Mouse (Mus musculus) gastrocnemius, adult 2 months (tissue): ENCODE measurements around the gene Hspb9. TPM values are rescaled to one million over a fixed set of nuclear protein-coding genes. Genes with fewer than 3 reads are reported as not detected.

Source experiments
- DNase-seq: peaks from one replicate; pipeline ENCODE4 v3.0.0; 2022
- H3K27ac ChIP-seq: fragments of 200-600 bp; 2 replicates; pipeline ENCODE4 v1.8.1; 2022; ENCODE audit warnings: mild to moderate bottlenecking
- H3K4me3 ChIP-seq: fragments of 200-600 bp; 2 replicates; pipeline ENCODE4 v1.8.1; 2022; ENCODE audit warnings: mild to moderate bottlenecking, moderate library complexity
- CTCF ChIP-seq: fragments of 200-600 bp; IDR thresholded peaks from 2 replicates; pipeline ENCODE4 v1.8.1; 2022; ENCODE audit warnings: antibody characterized with exemption, mild to moderate bottlenecking, moderate library complexity
- intact Hi-C: fragments of 180-260 bp; cut with DNase I; formaldehyde crosslinking; loops from one replicate; pipeline ENCODE4 v1.15.1; 2025
- total RNA-seq, 2 experiments: library from RNA; stranded (reverse); gene quantifications; 2 replicates each; pipeline ENCODE4 v1.2.3; 2021

The Hspb9 gene
- total RNA-seq, 2 experiments from 2014 or later = not detected

DNA sequence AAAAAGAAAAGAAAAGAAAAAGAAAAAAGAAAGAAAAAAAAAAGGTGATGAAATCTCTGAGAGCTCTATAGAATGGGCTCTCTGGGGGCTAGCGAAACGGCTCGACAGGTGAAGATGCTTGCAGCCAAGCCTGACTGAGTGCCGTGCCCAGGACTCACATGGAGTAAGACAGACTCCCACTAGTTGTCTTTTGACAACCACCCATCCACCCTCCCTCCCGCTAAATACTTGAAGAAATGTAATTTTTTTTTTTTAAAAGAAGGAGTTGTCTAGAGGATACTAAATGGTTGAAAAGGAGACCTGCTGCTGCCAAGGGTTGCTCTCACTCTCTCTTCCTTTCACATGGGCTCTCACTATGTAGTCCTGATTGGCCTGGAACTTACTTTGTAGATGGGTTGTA is 25.1 kb downstream of the Hspb9 start:
- peak overlapping the region; percentile 89 for H3K27ac ChIP-seq
- DNase-seq = no peak
- TF ChIP-seq CTCF = no peak
- H3K4me3 ChIP-seq = peak overlapping the region; percentile 92
- intact Hi-C loops = no loop called here

GRCm38 (mm10) chr11:100741348-100741747 is 27.7 kb downstream of the Hspb9 start:
- no peak for TF ChIP-seq CTCF
- Histone ChIP-seq H3K27ac (0 out of 2 replicates have a peak overlapping the region, but pooled peaks have one; percentile 8), H3K4me3 (no peak overlapping the region)
- DNase-seq = peak; percentile 85
- intact Hi-C loops = no loop called here

DNA sequence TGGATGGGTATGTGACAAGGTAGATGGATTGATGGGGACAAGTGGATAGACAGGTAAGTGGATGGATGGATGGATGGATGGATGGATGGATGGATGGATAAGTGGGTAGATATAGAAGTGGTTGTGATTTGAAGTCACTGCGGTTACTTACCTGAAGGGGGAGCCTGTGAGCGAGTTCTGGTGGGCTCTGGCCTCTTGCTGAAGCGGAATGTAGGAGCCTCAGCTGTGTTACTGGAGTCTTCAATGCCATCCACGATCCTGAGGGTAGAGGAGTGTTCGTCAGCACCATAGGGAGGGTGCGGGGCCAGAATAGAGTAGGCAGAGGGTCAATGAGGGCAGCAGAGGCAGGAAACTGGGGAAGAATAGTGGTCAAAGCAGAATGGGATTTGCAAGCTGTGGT is 31.4 kb downstream of the Hspb9 start:
- peak; percentile 55 for DNase-seq
- H3K27ac ChIP-seq = no peak overlapping the region
- TF ChIP-seq CTCF = peak; percentile 67
- no peak overlapping the region for H3K4me3 ChIP-seq
- intact Hi-C loops = loop anchor here (2.0 kb wide), 1 partner anchor 16 kb away; no protein-coding TSS in a partner anchor

- intact Hi-C loops = no loop called here
- Histone ChIP-seq H3K4me3 (no peak overlapping the region), H3K27ac (no peak overlapping the region)
- no peak for DNase-seq
- TF ChIP-seq CTCF = no peak
Observed at GRCm38 (mm10) chr11:100746546-100746945, 32.9 kb downstream of the Hspb9 start.

- intact Hi-C loops = no loop called here
- no peak for DNase-seq
- H3K27ac ChIP-seq = no peak overlapping the region
- H3K4me3 ChIP-seq = no peak overlapping the region
- no peak for TF ChIP-seq CTCF
Observed at GRCm38 (mm10) chr11:100747114-100747513, 33.5 kb downstream of the Hspb9 start.

DNA sequence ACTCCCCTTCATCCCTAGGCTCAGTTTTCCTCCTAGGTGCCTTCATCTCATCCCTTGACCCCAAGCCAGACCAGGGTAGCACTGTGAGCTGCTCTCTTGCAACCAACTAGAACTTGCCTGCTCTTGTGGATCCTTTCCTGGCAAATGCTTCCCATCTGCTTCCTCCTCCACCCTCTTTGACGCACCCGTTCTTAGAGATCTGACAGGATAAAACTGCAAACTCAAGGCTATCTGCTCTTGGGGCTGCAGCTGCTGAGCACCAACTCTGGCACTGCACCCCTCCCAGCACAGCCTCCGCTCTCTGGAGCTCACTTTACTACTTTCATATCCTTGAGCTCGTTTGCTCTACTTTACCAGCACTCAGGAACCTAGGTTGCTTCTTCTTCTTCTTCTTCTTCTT is 35.0 kb downstream of the Hspb9 start:
- intact Hi-C loops = no loop called here
- H3K4me3 ChIP-seq = no peak overlapping the region
- H3K27ac ChIP-seq = no peak overlapping the region
- DNase-seq = no peak
- no peak for TF ChIP-seq CTCF

DNA sequence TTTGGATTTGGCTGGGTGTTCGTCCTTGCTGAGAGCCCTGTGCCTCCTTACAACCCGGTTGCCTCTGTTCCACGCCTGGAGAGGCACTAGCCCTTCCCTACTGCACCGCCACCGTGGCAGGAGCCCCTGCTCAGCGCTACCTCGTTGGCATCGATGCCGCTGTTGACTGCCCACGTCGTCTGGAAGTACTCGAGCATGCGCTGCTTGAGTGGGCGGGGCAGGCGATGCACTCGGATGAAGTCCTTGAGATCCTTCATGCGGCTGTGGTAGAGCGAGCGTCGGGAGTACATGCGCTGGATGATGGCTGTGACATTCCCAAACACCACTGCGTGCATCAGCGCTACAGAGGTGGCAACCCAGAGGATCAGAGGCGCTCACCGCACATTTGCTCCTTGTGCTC is 35.8 kb downstream of the Hspb9 start:
- Histone ChIP-seq H3K27ac (no peak overlapping the region), H3K4me3 (no peak overlapping the region)
- no peak for TF ChIP-seq CTCF
- no peak for DNase-seq
- intact Hi-C loops = no loop called here

DNA sequence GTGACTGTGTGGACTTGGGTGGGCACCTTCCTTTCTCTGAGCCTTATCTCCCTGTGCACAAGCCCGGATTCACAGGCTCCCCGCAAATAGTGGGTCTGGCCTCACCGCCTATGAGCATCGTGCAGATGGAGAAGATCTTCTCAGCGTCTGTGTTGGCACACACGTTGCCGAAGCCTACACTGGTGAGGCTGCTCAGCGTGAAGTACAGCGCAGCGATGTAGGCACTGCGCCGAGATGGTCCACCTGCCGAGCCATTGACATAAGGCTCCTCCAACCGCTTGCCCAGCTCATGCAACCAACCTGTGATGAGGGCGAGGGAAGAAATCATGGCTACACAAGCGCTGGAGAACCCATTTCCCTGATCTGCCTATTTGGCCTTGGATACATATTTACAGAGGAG is 36.5 kb downstream of the Hspb9 start:
- no peak for TF ChIP-seq CTCF
- no peak for DNase-seq
- no peak overlapping the region for H3K27ac ChIP-seq
- intact Hi-C loops = no loop called here
- no peak overlapping the region for H3K4me3 ChIP-seq

DNA sequence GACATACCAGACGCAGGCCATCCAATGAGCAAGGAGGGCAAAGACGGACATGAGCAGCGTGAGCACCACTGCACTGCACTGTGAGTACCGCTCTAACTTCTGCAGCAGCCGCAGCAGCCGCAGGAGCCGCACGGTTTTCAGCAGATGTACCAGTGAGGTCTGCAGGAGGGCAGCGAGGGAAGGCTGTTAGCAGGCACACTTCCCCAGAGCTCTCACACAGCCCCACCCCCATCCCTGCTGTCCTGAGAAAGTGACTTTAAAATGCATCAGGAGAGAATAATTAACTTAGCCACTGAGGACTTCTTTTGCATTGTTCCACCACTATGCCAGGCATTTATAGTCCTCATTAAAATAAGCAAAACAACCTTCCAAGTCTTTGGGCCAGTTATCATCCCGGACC is 38.6 kb downstream of the Hspb9 start:
- no peak for TF ChIP-seq CTCF
- Histone ChIP-seq H3K4me3 (no peak overlapping the region), H3K27ac (no peak overlapping the region)
- DNase-seq = no peak
- intact Hi-C loops = no loop called here

DNA sequence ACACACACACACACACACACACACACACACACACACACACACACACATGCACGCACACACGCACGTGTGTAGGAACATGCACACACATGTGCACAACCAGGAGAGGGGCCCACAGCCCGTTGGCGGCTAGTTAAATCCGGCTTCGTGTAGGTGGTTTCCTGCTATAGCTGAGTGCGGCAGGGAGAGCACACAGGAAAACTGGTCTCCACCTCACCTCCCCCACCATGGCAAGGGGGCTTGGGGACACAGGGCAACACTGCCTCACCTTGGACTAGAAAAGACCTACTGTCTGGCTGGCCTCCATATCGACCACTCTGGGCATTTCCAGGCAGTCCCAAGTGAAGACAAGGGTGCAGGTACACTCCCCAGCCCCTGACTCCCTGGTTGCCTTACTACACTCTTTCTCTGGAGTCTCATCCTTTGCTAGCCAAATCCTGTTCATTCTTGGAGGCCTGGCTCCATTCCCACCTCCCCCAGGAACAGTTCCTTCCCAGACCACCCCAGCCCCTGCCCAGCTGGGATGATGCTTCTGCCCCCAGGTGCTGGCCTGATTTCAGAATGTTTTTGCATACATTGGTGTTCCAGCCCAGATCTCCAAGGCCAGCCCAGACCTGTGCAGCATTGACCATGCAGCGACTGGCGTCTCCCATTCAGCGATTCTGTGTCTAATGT is 40.5 kb downstream of the Hspb9 start:
- intact Hi-C loops = no loop called here
- no peak for DNase-seq
- TF ChIP-seq CTCF = no peak

DNA sequence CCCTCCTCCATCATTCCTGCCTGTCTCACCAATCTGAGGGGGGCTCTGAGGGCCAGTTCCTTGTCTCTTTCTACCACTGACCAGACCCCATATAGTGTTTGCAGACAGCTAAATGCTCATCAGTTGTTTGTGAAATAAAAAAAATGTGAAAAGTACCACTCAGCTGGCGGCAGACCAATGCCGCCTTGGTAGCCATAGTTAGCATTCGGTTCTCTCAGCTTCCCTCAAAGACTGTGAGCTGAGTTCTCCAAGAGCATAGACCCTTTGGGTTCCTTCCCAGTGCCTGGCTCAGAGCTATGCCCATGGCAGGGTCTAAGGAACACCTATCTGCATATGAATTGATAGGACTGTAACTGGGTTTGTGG is 41.0 kb downstream of the Hspb9 start:
- H3K27ac ChIP-seq = no peak overlapping the region
- no peak for DNase-seq
- no peak for TF ChIP-seq CTCF
- intact Hi-C loops = no loop called here
- no peak overlapping the region for H3K4me3 ChIP-seq

More for the DNA sequence above, 40.5 kb downstream of the Hspb9 start:
- Histone ChIP-seq H3K4me3 (no peak overlapping the region), H3K27ac (no peak overlapping the region)

DNA sequence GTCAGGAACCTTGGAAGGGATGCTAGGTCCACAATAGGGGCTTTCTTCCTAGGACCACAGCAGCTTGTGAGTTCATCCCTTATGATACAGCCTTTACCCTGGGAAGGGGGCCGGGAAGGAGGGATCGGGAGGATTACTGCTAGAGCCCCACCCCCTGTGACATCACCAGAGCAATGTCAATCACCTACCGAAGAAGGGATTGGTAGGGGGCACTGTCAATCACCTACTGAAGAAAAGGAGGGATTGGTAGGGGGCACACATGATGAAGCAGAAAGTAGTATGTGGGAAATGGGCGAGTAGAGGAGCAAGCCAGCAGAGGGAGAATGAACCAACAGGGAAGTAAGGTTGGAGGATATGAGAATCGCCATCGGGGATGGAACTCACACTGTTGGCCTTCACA is 42.8 kb downstream of the Hspb9 start:
- no peak overlapping the region for H3K4me3 ChIP-seq
- TF ChIP-seq CTCF = no peak
- no peak overlapping the region for H3K27ac ChIP-seq
- no peak for DNase-seq
- intact Hi-C loops = no loop called here

DNA sequence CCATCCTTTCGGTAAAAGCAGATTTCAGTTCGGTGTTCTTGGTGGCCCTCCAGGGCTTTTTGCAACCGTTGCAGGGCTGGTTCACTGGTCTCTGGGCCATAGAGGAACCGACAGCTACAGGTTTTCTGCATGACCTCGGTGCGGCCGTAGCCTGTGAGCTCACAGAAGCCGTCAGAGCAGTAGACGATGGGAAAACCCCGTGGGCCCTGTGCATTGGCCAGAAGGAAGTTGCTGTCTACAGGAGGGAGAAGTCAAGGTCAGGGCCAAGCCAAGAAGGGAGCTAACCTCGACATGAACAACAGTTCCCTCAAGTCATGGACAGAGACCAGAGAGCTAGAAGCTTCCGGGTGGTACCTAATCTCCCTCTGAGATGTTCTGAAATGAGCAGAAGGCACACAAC is 43.9 kb downstream of the Hspb9 start:
- DNase-seq = no peak
- Histone ChIP-seq H3K27ac (no peak overlapping the region), H3K4me3 (no peak overlapping the region)
- no peak for TF ChIP-seq CTCF
- intact Hi-C loops = no loop called here
